In genomic region chr16:57366141-57366540, GRCm38 (mm10) we compare ENCODE assay signal across 18 mouse cellular contexts. TPM values are rescaled to one million over a fixed set of nuclear protein-coding genes. Genes with fewer than 3 reads are reported as not detected.
DNase-seq lines count a peak whose midpoint lies in the region; ATAC-seq lines count a peak whose summit lies in the region.
"Had no signal": no experiment of that assay in that cellular context is flagged by ENCODE, and none has a peak within 500 bp of the region (broad histone marks: within the 10 kb centered on the region; RNA-seq: fewer than 3 reads in every experiment).

No protein-coding gene starts in this region.

- peak; percentile 68; the same call in 1 of the 2 replicates for ATAC-seq in kidney, embryonic 16.5 days (ENCODE audit: low FRiP score, low TSS enrichment)
- ATAC-seq in limb, embryonic 11.5 days (ENCODE audit: insufficient number of reproducible peaks, low FRiP score, low TSS enrichment, low read depth), result peak; percentile 40; the same call in 1 of the 2 replicates
- ATAC-seq in erythroid progenitor cell, adult 5-6 weeks (replicated peaks; ENCODE audit: low FRiP score, poor library complexity, severe bottlenecking), result no peak
- ATAC-seq: forebrain, postnatal 0 days had no signal

- 0 out of 2 replicates have a peak overlapping the region, but pooled peaks have one; percentile 12 for H3K4me2 ChIP-seq in kidney, embryonic 16.5 days (replicated peaks; ENCODE audit: low read depth, low read length)
- H3K4me2 ChIP-seq in limb, embryonic 11.5 days (ENCODE audit: low read depth, severe bottlenecking), result no peak overlapping the region
- H3K4me2 ChIP-seq: heart, embryonic 11.5 days; hindbrain, embryonic 15.5 days; limb, embryonic 13.5 days; stomach, embryonic 15.5 days had no signal

- peaks cover 5% of the 10 kb centered on the region; the same call in 1 of the 2 replicates for H3K27me3 ChIP-seq in kidney, embryonic 16.5 days (ENCODE audit: insufficient read depth, low read length)
- H3K27me3 ChIP-seq in limb, embryonic 11.5 days (ENCODE audit: control insufficient read depth, insufficient read depth, low read length), result no peaks in the 10 kb centered on the region
- H3K27me3 ChIP-seq: hindbrain, embryonic 15.5 days; stomach, embryonic 15.5 days had no signal

- H3K36me3 ChIP-seq in kidney, embryonic 16.5 days (ENCODE audit: insufficient read depth, low read length), result no peaks in the 10 kb centered on the region
- no peaks in the 10 kb centered on the region for H3K36me3 ChIP-seq in limb, embryonic 11.5 days (ENCODE audit: control insufficient read depth, insufficient read depth, low read length)
- H3K36me3 ChIP-seq: hindbrain, embryonic 15.5 days; limb, embryonic 13.5 days; stomach, embryonic 15.5 days had no signal

- WGBS in kidney, embryonic 16.5 days, result 12% methylated on average over 6 of the region's 6 CpGs
- WGBS in limb, embryonic 11.5 days, result 10% methylated on average over 6 of the region's 6 CpGs

- H3K9ac ChIP-seq in kidney, embryonic 16.5 days (replicated peaks; ENCODE audit: low read length), result no peak overlapping the region
- no peak overlapping the region for H3K9ac ChIP-seq in limb, embryonic 11.5 days (ENCODE audit: low read length)
- H3K9ac ChIP-seq: forebrain, postnatal 0 days; hindbrain, embryonic 15.5 days; limb, embryonic 13.5 days; liver, embryonic 14.5 days; stomach, embryonic 15.5 days had no signal

- H3K4me1 ChIP-seq in kidney, embryonic 16.5 days (ENCODE audit: insufficient read depth, low read length), result peaks cover 58% of the 10 kb centered on the region
- H3K4me1 ChIP-seq in limb, embryonic 11.5 days (ENCODE audit: control insufficient read depth, insufficient read depth, low read length), result peaks cover 15% of the 10 kb centered on the region

- no peaks in the 10 kb centered on the region for H3K9me3 ChIP-seq in kidney, embryonic 16.5 days (ENCODE audit: low read length)
- H3K9me3 ChIP-seq in limb, embryonic 11.5 days (ENCODE audit: control insufficient read depth, low read length), result no peaks in the 10 kb centered on the region
- H3K9me3 ChIP-seq: hindbrain, embryonic 15.5 days; limb, embryonic 13.5 days; stomach, embryonic 15.5 days had no signal

- H3K27ac ChIP-seq in kidney, embryonic 16.5 days (ENCODE audit: low read length), result peak overlapping the region; percentile 75
- H3K27ac ChIP-seq in limb, embryonic 11.5 days (replicated peaks; ENCODE audit: low read depth, low read length), result no peak overlapping the region
- H3K27ac ChIP-seq: hindbrain, embryonic 15.5 days; limb, embryonic 13.5 days; liver, embryonic 14.5 days had no signal

- H3K4me3 ChIP-seq in kidney, embryonic 16.5 days (ENCODE audit: low read length), result no peak overlapping the region
- H3K4me3 ChIP-seq in limb, embryonic 11.5 days (ENCODE audit: low read depth, low read length), result no peak overlapping the region
- H3K4me3 ChIP-seq: hindbrain, embryonic 15.5 days; limb, embryonic 13.5 days; stomach, embryonic 15.5 days had no signal

- no peak for DNase-seq in kidney, postnatal 25 days
- DNase-seq in adrenal gland, postnatal 14 days, result peak; percentile 67
- peak; percentile 54 for DNase-seq in embryo, embryonic 11.5 days (ENCODE audit: low read depth, low spot score)
- DNase-seq in limb, embryonic 11.5 days (ENCODE audit: low spot score), result peak; percentile 56
- no peak for DNase-seq in MN1 (ENCODE audit: low spot score)
- DNase-seq: cerebellum, adult 8-10 months; forebrain, postnatal 0 days; gastrocnemius, postnatal 10 days; kidney, postnatal 14 days; midbrain, embryonic 14.5 days; thymus, postnatal 14 days had no signal

RNA-seq across cellular contexts. Expression of gene Filip1l, which starts 13.2 kb away (rescaled TPM):
- polyA plus RNA-seq in kidney, embryonic 16.5 days (2015; fragmentation: Nextera tagmentation; extraction: Ambion mirVana), result 27.7 and 28.1 TPM in 2 replicates
- 20.6 and 26.5 TPM in 2 replicates for total RNA-seq in adrenal gland, postnatal 14 days (2021)
- polyA plus RNA-seq in limb, embryonic 11.5 days (2014; fragmentation: Nextera tagmentation; extraction: Ambion mirVana), result 24.3 and 25.7 TPM in 2 replicates
- 13.4 and 20.2 TPM in 2 replicates for total RNA-seq in erythroid progenitor cell, adult 5-6 weeks (2015; ENCODE audit: low replicate concordance)
- total RNA-seq in erythroid progenitor cell, adult 5-6 weeks (2017; ENCODE audit: low replicate concordance), result 6.1 and 10.1 TPM in 2 replicates

Comparison
In these comparisons a context has a peak if more than half of its experiments do, and no peak if none do; other contexts are left out.
1. DNase-seq: peak in adrenal gland, postnatal 14 days (single experiment), embryo, embryonic 11.5 days (single experiment) and limb, embryonic 11.5 days (single experiment); none in kidney, postnatal 25 days (0 of 2) and MN1 (single experiment).